Mouse (Mus musculus) thymus, adult 2 months (tissue): ENCODE data around the gene Emc1.

ENCODE experiments used
- CTCF ChIP-seq: fragments of 200-500 bp; IDR thresholded peaks from 2 replicates; pipeline ENCODE4 v1.5.1; 2012; ENCODE audit warnings: mild to moderate bottlenecking, control low read depth, low read length, moderate library complexity, borderline replicate concordance; ENCODE audit not compliant: control insufficient read depth, poor library complexity, insufficient read depth; ENCODE audit errors: extremely low read depth
- POLR2A ChIP-seq: fragments of 200-500 bp; IDR thresholded peaks from 2 replicates; pipeline ENCODE4 v1.6.1; 2012; ENCODE audit warnings: mild to moderate bottlenecking, low read length, control low read depth, moderate library complexity; ENCODE audit not compliant: control insufficient read depth, poor library complexity, insufficient read depth; ENCODE audit errors: extremely low read depth

DNA sequence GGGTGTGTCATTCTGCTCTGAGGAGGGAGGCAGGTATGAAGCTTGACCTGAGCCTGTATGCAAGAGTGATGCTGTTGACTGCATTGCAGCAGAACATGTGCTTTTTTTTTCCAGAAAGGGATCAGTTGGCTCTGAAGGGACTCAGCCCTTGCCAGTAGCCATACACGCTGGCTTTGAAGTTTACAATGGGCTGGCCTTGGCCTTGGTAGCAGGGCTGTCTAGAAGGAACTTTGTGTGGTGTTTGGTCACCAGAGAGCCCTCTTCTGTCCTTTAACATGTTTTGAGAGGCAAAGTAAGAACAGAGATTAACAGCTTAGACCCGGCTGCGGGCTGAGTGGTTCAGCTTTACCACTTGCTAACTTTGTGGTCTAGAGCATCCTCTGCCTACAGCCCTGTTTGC, 14.9 kb downstream of the Emc1 start:
- TF ChIP-seq CTCF (no peak), POLR2A (no peak)
